Mouse (Mus musculus): ENCODE measurements around the gene Grhl3. TPM values are rescaled to one million over a fixed set of nuclear protein-coding genes. Genes with fewer than 3 reads are reported as not detected.

Gene Grhl3
- total RNA-seq, 2 experiments from 2014 or later, result 0.08 to 0.20 TPM

DNA sequence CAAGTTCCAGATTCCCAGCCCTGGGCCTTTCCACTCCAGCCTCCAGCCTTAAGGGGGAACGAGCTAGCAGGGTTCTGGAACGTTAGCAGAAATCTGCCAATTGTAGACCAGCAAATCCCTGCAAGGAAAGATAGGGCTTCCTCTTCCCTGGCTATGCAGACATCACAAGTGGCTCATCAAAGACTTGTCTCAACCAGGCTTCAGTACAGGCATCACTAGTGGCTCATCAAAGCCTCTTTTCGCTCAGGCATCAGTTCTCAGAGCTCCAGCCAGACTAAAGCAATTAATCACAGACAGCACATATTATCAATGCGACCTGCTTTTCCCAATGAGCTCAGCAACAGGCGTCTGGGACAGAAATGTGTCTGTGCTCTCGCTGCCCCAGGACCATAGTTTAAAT lies 40.4 kb downstream of the Grhl3 start:
- intact Hi-C loops (cut with DNase I), result no loop called here
- DNase-seq, result no peak

DNA sequence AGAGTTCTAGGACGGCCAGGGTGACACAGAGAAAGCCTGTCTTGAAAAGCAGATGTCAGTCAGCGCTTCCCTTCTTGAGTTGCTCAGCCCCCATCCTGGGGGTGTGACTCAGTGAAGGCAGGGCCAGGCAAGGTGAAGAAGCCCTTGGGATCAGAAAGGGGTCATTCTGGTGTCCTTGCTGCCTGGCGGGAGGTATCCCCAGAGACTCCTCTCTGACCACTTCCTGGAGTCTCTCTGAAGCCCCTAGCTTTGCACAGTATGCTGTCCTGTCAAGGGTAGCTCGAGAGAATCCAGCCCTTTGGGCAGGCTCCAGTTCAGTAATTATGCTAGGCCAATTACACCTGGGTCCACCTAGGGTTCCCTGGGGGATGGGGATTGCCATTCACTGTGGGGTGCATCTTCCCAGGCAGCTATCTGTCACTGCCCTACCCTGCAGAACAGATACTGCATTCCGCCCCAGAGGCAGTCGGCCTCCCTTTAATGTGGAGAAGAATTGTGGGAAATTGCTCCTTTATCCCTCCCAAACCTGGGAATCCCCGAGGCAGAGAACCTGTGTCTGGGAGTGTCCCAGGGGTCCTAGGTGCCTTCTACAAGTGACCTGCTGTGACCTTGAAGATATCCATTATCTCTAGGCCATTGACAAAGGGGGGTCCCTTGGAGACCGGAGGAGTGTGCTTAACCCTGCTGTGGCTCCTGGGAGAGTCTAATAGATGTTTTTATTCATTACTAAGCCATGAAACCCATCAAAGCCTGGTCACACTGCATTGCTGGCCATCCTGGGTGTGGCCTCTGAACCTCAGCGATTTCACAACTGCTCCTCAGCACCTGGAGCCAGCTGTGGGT lies 41.4 kb downstream of the Grhl3 start:
- intact Hi-C loops (cut with DNase I), result no loop called here
- no peak for DNase-seq

DNA sequence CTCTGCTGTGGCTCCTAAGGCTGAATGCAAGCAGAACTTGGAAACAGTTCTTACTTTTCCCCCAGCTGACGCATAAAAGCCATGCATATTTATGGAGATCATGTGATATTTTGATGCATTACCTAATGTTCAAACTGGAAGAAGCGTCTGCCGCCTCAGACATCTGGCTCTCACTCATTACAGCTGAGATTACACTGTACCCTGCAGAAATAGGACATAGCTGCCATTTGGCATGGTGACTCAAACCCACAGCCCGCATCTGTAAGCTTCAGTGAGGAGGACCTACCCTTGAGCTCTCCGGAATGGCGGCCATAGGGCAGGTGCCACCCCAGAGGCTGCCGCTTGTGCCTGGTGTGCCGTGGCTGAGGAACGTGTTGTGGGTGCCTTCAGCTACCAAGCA lies 42.2 kb downstream of the Grhl3 start:
- DNase-seq, result no peak
- intact Hi-C loops (cut with DNase I), result no loop called here

DNA sequence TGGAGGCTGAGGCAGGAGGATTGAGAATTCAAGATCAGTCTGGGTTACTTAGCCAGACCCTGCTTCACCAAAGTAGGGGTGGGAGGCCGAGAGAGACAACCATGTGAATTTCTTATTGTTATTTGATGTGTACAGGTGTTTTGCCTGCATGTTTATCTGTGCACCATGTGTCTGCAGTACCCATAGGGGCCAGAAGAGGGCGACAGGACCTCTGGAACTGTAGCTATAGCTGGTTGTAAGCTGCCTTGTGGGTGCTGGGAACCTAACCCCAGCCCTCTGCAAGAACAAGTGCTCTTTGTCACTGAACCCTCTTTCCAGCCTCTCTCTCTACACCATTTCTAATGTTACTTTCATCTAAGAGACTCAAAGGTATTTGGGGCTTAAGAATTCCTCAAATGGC lies 43.2 kb downstream of the Grhl3 start:
- intact Hi-C loops (cut with DNase I), result no loop called here

DNA sequence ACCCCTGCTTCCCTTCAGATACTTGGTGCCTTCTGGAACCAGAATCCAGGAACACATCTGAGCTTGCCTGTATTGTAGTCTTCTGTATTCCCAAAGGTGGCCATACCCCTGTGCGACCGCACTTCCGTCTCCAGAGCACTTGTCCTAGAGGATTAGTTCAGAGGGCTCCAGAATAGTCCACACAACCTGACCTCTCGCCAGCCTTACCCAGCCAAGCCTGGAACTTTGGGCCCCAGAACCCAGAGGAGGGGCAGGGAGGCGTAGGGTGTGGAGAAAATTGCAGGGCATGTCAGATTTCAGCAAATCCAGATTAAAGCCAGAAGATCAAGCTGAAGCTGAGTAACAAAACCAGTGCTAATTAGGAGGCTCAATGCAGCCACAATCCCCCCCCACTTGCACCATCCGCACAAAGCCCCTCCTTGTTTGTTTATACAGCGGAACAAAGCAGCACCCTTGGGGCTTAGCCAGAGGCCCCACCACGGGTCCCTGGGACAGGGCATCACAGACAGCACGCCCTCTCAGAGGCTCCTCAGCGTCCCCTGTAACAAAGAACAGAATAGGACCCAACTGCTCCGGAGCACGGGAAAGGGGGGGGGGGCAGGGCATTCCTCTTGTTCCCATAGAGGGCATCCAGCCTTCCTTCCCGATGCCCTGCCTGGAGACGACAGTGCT lies 47.3 kb downstream of the Grhl3 start:
- DNase-seq, result no peak
- intact Hi-C loops (cut with DNase I), result no loop called here

More for the DNA sequence above, 43.2 kb downstream of the Grhl3 start:
- DNase-seq, result no peak

GRCm38 (mm10) chr4:135525057-135525456 lies 48.4 kb downstream of the Grhl3 start:
- intact Hi-C loops (cut with DNase I), result no loop called here
- no peak for DNase-seq

- no peak for DNase-seq
- intact Hi-C loops (cut with DNase I), result loop anchor here (1.0 kb wide), 1 partner anchor 37 kb away; no protein-coding TSS in a partner anchor
Measured at GRCm38 (mm10) chr4:135523939-135524338, 49.5 kb downstream of the Grhl3 start.

DNA sequence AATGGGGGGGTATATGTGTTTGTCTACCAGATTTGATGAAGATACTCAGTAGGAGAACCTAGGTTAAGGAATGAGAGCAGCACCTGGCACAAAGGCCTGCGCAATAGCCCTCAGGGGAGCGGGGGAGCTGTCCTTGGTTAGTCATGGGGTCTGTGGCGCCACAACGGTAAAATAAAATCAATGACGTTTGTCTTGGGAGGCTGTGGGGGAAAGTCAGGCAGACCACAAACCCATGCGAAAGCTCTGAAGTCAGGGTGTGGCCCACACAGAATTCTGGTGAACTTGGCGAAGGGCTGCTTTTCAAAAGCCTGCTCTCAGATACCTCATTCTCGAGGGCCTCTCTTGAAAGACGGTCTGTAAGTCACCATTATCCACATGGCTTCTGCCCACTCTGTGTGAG lies 53.0 kb downstream of the Grhl3 start:
- no peak for DNase-seq
- intact Hi-C loops (cut with DNase I), result no loop called here

DNA sequence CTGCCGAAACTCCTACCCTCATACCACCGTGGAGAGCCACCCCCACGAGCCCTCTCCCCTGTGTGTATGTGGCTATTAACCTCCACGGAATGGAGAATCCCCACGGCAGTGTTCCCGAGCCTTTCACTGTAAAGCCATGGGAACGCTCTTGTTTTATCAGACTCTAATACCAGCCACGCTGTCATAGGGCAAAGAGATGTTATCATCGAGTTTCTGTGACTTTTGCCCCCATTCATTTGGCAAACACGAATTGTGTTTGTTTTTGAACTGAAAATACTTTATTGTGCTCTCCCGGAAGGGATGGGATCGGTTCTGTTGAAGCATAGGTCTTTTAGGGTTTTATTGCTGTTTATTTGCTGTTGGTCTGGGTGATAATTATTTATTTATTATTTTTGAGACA lies 55.3 kb downstream of the Grhl3 start:
- no peak for DNase-seq
- intact Hi-C loops (cut with DNase I), result no loop called here

DNA sequence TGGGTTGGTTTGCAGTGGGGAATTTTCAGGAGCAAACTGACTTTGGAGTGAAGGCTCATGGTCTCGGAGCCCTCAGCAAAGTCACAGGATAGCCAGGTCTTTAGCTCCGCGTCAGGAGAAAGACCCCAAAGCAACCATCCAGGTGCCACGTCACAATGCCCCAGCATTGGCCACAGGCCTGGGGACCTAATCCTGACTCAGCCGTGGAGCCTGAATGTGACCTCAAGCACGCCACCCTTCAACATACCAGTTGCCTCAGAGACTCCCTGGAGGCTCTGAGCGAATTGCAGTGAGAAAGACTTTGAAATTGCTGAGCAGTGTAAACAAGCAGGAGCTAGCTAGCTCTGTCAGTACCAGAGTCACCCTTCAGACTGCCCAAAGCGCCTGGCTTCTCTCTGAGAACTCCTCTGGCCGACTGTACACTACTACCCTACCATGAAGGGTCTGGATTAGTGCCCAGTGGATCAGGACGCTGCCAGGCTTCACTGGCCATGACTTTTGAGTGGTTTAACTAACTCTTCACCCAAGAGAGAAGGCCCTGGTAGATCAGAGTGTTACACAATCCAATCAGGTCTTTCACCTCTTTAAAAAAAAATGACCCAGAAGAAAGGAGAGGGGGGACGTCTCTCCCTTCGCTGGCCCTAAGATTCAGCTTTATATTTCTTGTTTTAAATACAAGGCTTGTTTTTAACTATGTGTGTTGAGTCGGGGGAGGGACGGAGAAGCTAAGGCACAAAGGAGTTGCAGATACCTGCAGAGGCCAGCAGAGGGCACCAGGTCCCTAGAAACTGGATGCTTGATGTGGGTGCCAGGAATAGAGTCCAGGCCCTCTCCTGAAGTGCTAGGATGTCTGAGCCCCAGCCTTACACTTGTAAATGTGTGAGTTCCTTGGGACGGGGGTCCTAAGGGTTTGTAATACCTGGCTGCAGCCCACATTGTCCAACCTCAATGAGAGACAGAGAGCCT lies 56.8 kb downstream of the Grhl3 start:
- intact Hi-C loops (cut with DNase I), result loop anchor here (1.0 kb wide), 1 partner anchor 151 kb away; no protein-coding TSS in a partner anchor
- DNase-seq, result peak; percentile 36 to 46

DNA sequence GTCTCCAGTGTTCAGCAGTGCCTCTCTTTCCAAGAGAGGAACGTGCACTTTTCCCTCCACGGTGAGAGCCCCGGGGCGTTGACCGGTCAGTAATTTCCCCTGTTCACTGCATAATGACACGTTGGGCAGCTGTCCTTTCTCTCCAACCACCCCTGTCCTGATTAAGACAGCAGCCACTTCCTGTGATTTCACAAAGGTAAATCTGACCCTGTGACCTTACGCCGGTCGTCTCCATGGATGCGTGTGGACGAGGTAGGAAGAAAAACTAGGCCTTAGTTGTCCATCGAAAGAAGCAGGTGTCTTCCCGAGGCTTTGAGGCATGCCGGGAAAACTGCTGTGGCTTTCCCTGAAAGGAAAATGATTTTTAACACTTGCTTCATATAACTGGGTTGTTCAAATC lies 58.5 kb downstream of the Grhl3 start:
- intact Hi-C loops (cut with DNase I), result no loop called here

GRCm38 (mm10) chr4:135513865-135514264 lies 59.6 kb downstream of the Grhl3 start:
- DNase-seq, result no peak
- intact Hi-C loops (cut with DNase I), result no loop called here

More for the DNA sequence above, 58.5 kb downstream of the Grhl3 start:
- no peak for DNase-seq

DNA sequence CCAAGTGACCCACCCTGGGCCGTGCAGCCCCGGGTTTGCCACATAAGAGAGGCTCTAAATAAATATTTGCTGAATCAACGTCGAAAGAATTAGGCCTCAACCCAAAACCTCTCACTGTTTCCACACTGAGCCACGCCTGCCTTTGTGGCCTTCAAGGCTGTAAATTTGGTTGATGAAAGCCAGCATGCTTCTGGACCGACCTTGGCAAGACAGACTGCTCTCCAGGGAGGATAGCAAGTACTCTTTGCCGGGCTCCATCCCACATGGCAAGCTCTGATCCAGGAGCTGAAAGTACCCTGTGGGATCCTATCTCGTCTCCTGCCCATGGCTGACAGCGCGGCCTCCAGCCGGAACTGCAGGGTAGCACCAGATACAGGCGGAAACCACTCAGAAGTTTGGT lies 63.9 kb downstream of the Grhl3 start:
- no peak for DNase-seq
- intact Hi-C loops (cut with DNase I), result no loop called here

- peak in 1 of 2 experiments; percentile 57 for DNase-seq
- intact Hi-C loops (cut with DNase I), result no loop called here
Measured at GRCm38 (mm10) chr4:135508419-135509039, 64.9 kb downstream of the Grhl3 start.

GRCm38 (mm10) chr4:135507547-135508350 lies 65.7 kb downstream of the Grhl3 start:
- no peak for DNase-seq
- intact Hi-C loops (cut with DNase I), result no loop called here

DNA sequence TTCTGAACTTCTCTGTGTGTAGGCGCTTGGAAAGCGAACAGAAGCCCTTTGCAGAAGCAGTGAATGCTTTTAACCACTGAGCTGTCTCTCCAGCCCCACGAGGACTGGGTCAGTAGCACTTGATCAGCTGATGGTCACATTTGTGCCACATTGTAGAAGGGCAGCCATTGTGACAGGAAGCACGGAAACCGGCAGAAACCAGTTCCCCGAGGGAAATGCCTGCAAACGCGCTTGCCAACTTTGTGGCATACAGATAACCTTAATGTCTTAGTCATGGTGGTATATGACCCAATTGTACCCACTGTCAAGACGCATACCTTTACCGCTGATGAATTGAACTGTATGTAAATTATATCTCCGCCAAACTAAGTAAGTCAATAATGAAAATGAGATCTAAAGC lies 67.6 kb downstream of the Grhl3 start:
- intact Hi-C loops (cut with DNase I), result no loop called here
- DNase-seq, result no peak

GRCm38 (mm10) chr4:135501587-135501986 lies 71.8 kb downstream of the Grhl3 start:
- intact Hi-C loops (cut with DNase I), result no loop called here
- DNase-seq, result no peak

GRCm38 (mm10) chr4:135499831-135500230 lies 73.6 kb downstream of the Grhl3 start:
- DNase-seq, result no peak
- intact Hi-C loops (cut with DNase I), result no loop called here

DNA sequence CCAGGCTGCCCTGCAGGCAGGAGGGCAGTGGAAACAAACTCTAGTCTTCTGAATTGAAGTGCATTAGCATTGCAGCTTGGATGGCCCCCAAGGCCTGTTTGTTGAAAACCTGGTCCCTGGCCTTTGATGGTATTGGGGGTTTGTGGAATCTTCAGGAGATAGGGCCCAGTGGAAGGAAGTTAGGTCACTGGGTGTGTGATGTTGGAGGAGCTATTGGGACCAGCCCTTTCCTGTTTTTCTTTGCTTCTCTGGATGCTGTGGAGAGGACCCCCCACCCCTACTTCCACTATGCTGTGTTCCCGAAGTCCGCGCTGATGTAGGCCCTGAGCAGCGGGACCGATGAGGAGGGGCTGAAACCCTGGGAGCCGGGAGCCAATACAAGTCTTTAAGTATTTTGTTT lies 75.3 kb downstream of the Grhl3 start:
- no peak for DNase-seq
- intact Hi-C loops (cut with DNase I), result no loop called here

Data from gastrocnemius, postnatal 36 days (tissue).